In the genomic region with DNA sequence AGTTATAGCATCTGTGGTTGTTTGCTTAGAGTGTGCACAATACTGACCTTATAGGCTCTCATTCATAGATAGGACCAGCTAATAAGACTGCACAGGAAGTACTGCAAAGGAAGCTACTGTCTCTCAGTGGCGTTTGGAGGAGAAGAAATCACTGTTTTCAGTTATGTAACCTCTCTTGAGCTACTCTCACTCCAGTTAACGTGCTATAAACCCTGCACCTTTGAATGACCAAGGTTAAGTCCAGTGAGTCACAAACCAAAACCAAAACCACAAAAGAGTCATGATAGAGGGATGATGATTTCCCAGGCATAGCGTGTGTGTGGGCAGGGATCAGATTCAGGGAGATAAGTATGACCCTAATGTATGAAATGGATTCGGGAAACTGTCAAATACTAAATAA, we compare ENCODE assay signal across 21 mouse cellular contexts. TPM values are rescaled to one million over a fixed set of nuclear protein-coding genes. Genes with fewer than 3 reads are reported as not detected.
DNase-seq lines count a peak whose midpoint lies in the region; ATAC-seq lines count a peak whose summit lies in the region.
"Had no signal": no experiment of that assay in that cellular context is flagged by ENCODE, and none has a peak within 500 bp of the region (broad histone marks: within the 10 kb centered on the region; RNA-seq: fewer than 3 reads in every experiment).

No protein-coding gene starts in this region.

- DNase-seq in 416B (ENCODE audit: low read depth) = peak; percentile 70
- DNase-seq in adrenal gland, adult (ENCODE audit: inconsistent age in 2 of 2, low spot score in 1 of 2) = peak; percentile 21 to 50
- DNase-seq in adrenal gland, adult 2 months = peak; percentile 21
- DNase-seq in adrenal gland, adult 8-10 months = peak; percentile 1

- 0 out of 2 replicates have a peak, but pooled peaks have one; percentile 22 for ATAC-seq in common myeloid progenitor, adult 5-6 weeks (replicated peaks; ENCODE audit: low read depth, poor library complexity, severe bottlenecking)

RNA-seq across cellular contexts. Expression of gene Klra6, which starts 8.4 kb away (rescaled TPM):
- total RNA-seq in adrenal gland, adult 2 months (2021) = under 1 TPM in 1 of 2 experiments, not detected in 1; 0.28 TPM
- polyA plus RNA-seq in adrenal gland, adult 2 months (2012; rRNA removed) = not detected in 2 replicates
- under 1 TPM in 1 of 4 experiments, not detected in 3; 0.27 TPM for total RNA-seq in adrenal gland, adult 8-10 months (2022)
- not detected in 2 replicates for total RNA-seq in common myeloid progenitor, adult 5-6 weeks (2017)
- total RNA-seq: adrenal gland, adult 18-20 months; adrenal gland, postnatal 10 days; adrenal gland, postnatal 14 days; adrenal gland, postnatal 25 days; adrenal gland, postnatal 4 days; CH12.LX; ES-E14; G1E; MEL had no signal
- polyA plus RNA-seq: activated CD4-positive, CD25-positive, alpha-beta regulatory T cell, adult 4 months; brain, embryonic 14.5 days; C2C12; CD4-positive, CD25-positive, alpha-beta regulatory T cell, adult 4 months; cerebellum, adult 2 months; G1E; Patski had no signal

RNA-seq across cellular contexts. Expression of gene Klra4, which starts 31.9 kb away (rescaled TPM):
- total RNA-seq in adrenal gland, adult 2 months (2021) = under 1 TPM in 1 of 2 experiments, not detected in 1; 0.86 TPM
- not detected in 2 replicates for polyA plus RNA-seq in adrenal gland, adult 2 months (2012; rRNA removed)
- total RNA-seq in adrenal gland, adult 8-10 months (2022) = under 1 TPM in 1 of 4 experiments, not detected in 3; 0.46 TPM
- not detected in 2 replicates for total RNA-seq in common myeloid progenitor, adult 5-6 weeks (2017)
- total RNA-seq: adrenal gland, postnatal 10 days; adrenal gland, postnatal 14 days; adrenal gland, postnatal 25 days; adrenal gland, postnatal 36 days; adrenal gland, postnatal 4 days; CH12.LX; ES-E14; MEL had no signal
- polyA plus RNA-seq: activated CD4-positive, CD25-positive, alpha-beta regulatory T cell, adult 4 months; brain, embryonic 14.5 days; C2C12; CD4-positive, CD25-positive, alpha-beta regulatory T cell, adult 4 months; cerebellum, adult 2 months; G1E; Patski had no signal

Comparison
In these comparisons a context has a peak if more than half of its experiments do, and no peak if none do; other contexts are left out.
1. Peak in every context shown above with its lines: DNase-seq and ATAC-seq.
2. DNase-seq: peak in every context shown above with its lines; median percentile 70 in 416B; 36 in adrenal gland, adult; 21 in adrenal gland, adult 2 months; 1 in adrenal gland, adult 8-10 months.